ENCODE assay signal across 7 mouse cellular contexts in genomic region chr2:143846799-143847198, GRCm38 (mm10). TPM values are rescaled to one million over a fixed set of nuclear protein-coding genes. Genes with fewer than 3 reads are reported as not detected.
DNase-seq lines count a peak whose midpoint lies in the region; ATAC-seq and TF ChIP-seq lines count a peak whose summit lies in the region.

No protein-coding gene starts in this region.

- no peaks in the 10 kb centered on the region for H3K36me3 ChIP-seq in C2C12 (ENCODE audit: control insufficient read depth, insufficient read depth)
- no peaks in the 10 kb centered on the region for H3K36me3 ChIP-seq in lung, embryonic 16.5 days (ENCODE audit: control insufficient read depth, insufficient read depth, low read length)

- H3ac ChIP-seq in C2C12 (ENCODE audit: control insufficient read depth, insufficient read length, low read depth): no peak overlapping the region

- no peak overlapping the region for H3K9ac ChIP-seq in lung, embryonic 16.5 days (ENCODE audit: low read length)

- no peak for TF ChIP-seq CTCF in C2C12 (IDR thresholded peaks at IDR 0.05; ENCODE audit: control insufficient read depth, insufficient read depth, insufficient read length)

- H3K79me3 ChIP-seq in C2C12 (ENCODE audit: low read depth): no peaks in the 10 kb centered on the region

- H3K27ac ChIP-seq in lung, embryonic 16.5 days (ENCODE audit: low read length): peak overlapping the region; percentile 73

- no peaks in the 10 kb centered on the region for H3K79me2 ChIP-seq in C2C12 (ENCODE audit: control insufficient read depth, insufficient read depth)

- H3K27me3 ChIP-seq in C2C12 (ENCODE audit: control insufficient read depth, insufficient read depth, insufficient read length): peaks cover 3% of the 10 kb centered on the region
- H3K27me3 ChIP-seq in lung, embryonic 16.5 days (ENCODE audit: control insufficient read depth, insufficient read depth, low read depth, low read length): no peaks in the 10 kb centered on the region

- H3K4me1 ChIP-seq in lung, embryonic 16.5 days (replicated peaks; ENCODE audit: control insufficient read depth, insufficient read depth, low read length): peaks cover 16% of the 10 kb centered on the region

- WGBS in lung, embryonic 16.5 days: 27% methylated on average over 4 of the region's 4 CpGs

- intact Hi-C loops in heart, postnatal 14 days (cut with DNase I): no loop called here
- intact Hi-C loops in left cerebral cortex, postnatal 10 days (cut with DNase I): no loop called here

- DNase-seq in adrenal gland, adult 8-10 months: peak; percentile 59
- peak; percentile 43 to 45 for DNase-seq in heart, postnatal 14 days
- no peak for DNase-seq in embryo, embryonic 9.5 days (ENCODE audit: extremely low spot score)
- no peak for DNase-seq in left cerebral cortex, postnatal 10 days (ENCODE audit: extremely low spot score in 1 of 2, low spot score in 2 of 2)
- DNase-seq in retina, postnatal 1 day: no peak

- no peak overlapping the region for H3K4me3 ChIP-seq in C2C12 (ENCODE audit: insufficient read depth, poor library complexity, severe bottlenecking)
- no peak overlapping the region for H3K4me3 ChIP-seq in lung, embryonic 16.5 days (ENCODE audit: low read length)

- no peaks in the 10 kb centered on the region for H3K9me3 ChIP-seq in lung, embryonic 16.5 days (ENCODE audit: control insufficient read depth, low read length)

- no peak overlapping the region for H3K4me2 ChIP-seq in lung, embryonic 16.5 days (ENCODE audit: low read depth, low read length)

- peak; percentile 95 for ATAC-seq in lung, embryonic 16.5 days (ENCODE audit: low read depth)

TF ChIP-seq in C2C12, 6 proteins besides CTCF, POLR2A, EP300 and RAD21:
- no peak for TF ChIP-seq MAX (IDR thresholded peaks at IDR 0.05)
- peak; percentile 36 for TF ChIP-seq CEBPB (IDR thresholded peaks at IDR 0.05; ENCODE audit: low read depth)

RNA-seq across cellular contexts. Expression of gene Bfsp1, which starts 16.2 kb away (rescaled TPM):
- 0.06 TPM for polyA plus RNA-seq in C2C12 (2012; fragmentation: generic; extraction: Trizol)
- total RNA-seq in adrenal gland, adult 8-10 months (2022): 1 to 10 TPM in 3 of 4 experiments, under 1 TPM in 1; 0.49 to 1.4 (median 1.1) TPM
- total RNA-seq in heart, postnatal 14 days (2021): under 1 TPM; 0.27 to 0.38 TPM
- 1.6 and 2.2 TPM in 2 replicates for polyA plus RNA-seq in lung, embryonic 16.5 days (2015; fragmentation: Nextera tagmentation; extraction: Ambion mirVana)
- total RNA-seq in left cerebral cortex, postnatal 10 days (2021): 1 to 10 TPM; 3.1 to 3.7 TPM

Comparison
In these comparisons a context has a peak if more than half of its experiments do, and no peak if none do; other contexts are left out.
1. DNase-seq: peak in adrenal gland, adult 8-10 months (single experiment) and heart, postnatal 14 days (2 of 2); none in embryo, embryonic 9.5 days (single experiment), left cerebral cortex, postnatal 10 days (0 of 2) and retina, postnatal 1 day (single experiment).